Mouse (Mus musculus): ENCODE measurements around the gene Spock1. TPM values are rescaled to one million over a fixed set of nuclear protein-coding genes. Genes with fewer than 3 reads are reported as not detected.

Gene Spock1
- polyA plus RNA-seq, 1 experiment from 2014 or later = 3.7 TPM

DNA sequence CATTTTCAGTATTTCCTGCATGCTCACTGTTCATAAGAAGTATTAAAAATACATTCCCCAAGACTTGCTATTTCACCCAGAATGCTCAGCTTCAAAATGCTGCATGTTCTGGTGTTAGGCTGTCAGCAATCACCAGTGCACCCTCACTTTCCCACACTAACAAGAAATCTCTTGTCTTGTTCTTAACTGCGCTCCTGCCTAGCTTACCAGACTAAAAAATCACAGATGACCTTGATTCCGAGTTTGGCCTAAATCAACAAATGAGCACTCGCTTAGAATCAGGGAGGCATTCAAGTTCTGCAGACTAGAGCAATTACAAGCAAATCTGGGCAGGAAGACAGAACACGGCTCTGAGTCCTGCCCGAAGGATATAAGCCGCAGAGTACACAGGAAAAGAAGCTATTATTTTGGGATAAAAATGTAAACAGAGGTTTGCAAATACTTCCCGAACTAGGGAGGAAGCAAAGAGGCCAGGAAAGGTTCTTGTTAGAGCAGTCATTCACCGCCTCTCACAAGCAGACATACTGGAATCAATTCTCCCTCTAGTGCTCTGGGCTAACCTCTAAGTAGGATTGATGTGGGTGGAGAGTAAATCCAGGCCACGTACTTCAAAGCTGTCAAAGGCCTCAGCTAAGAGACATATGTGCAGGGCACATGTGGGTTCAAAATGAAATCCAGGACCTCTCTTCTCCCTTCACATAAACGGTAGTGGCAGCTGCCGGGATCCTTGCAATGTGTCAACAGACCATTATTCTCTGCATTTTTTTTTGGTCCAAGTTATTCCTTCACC, 76.6 kb downstream of the Spock1 start:
- Histone ChIP-seq H3K4me3 (replicated peaks) (no peak overlapping the region), H3K27me3 (replicated peaks) (no peaks in the 10 kb centered on the region), H3K9me3 (no peaks in the 10 kb centered on the region), H3K27ac (peak overlapping the region; percentile 54; the same call in 1 of the 2 replicates), H3K4me1 (peaks cover 20% of the 10 kb centered on the region; the same call in 1 of the 2 replicates), H3K9ac (no peak overlapping the region), H3K4me2 (no peak overlapping the region), H3K36me3 (no peaks in the 10 kb centered on the region)
- 12% methylated on average over 11 of the region's 11 CpGs for WGBS
- ATAC-seq (ENCODE audit: insufficient read depth, low FRiP score, low read depth) = no peak

DNA sequence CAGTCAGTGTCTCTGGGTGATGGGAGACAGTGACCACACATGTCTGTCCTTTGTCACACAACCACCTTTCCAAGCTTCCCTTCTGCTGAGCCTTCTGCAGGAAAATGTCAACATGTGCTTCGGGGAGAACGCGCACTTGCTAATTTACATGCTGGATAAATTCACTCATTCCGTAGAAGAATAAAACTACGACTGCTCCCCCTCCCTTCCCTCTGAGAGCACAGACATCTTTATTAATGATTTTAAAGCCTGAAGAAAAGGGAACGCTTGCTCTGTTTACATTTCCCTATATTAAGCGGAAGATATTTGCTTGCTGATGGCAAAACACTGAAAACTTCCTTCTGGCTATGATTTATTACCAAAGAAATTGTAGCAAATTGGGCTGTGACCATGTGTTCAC, 77.2 kb downstream of the Spock1 start:
- Histone ChIP-seq H3K36me3 (no peaks in the 10 kb centered on the region), H3K27ac (no peak overlapping the region), H3K4me2 (0 out of 2 replicates have a peak overlapping the region, but pooled peaks have one; percentile 13), H3K9ac (no peak overlapping the region), H3K9me3 (no peaks in the 10 kb centered on the region), H3K27me3 (replicated peaks) (no peaks in the 10 kb centered on the region), H3K4me1 (peaks cover 20% of the 10 kb centered on the region; the same call in 1 of the 2 replicates), H3K4me3 (replicated peaks) (no peak overlapping the region)
- WGBS = 18% methylated on average over 7 of the region's 7 CpGs
- no peak for ATAC-seq (ENCODE audit: insufficient read depth, low FRiP score, low read depth)

DNA sequence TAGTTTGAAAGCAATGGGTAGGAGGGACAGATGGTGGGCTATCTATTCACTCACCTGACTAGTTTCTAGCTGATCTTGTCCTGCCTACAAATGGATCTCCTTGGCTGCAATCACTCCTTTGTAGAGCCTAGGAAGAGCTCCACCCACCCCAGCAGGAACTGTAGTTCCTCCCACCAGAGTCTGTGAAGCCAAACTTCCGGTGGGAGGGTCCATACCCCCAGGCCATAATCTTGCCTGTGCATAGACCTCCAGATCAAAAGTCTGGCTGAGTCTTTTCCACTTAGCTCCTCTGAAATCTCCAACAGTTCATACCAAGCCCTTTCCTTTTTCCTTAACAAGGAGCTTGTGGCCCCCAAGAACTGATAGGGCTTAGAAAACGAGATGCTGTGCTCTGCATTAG, 78.0 kb downstream of the Spock1 start:
- no peak for ATAC-seq (ENCODE audit: insufficient read depth, low FRiP score, low read depth)
- Histone ChIP-seq H3K9me3 (no peaks in the 10 kb centered on the region), H3K36me3 (no peaks in the 10 kb centered on the region), H3K27me3 (replicated peaks) (no peaks in the 10 kb centered on the region), H3K4me2 (no peak overlapping the region), H3K27ac (no peak overlapping the region), H3K4me1 (peaks cover 20% of the 10 kb centered on the region; the same call in 1 of the 2 replicates), H3K4me3 (replicated peaks) (no peak overlapping the region), H3K9ac (no peak overlapping the region)
- WGBS = 35% methylated on average over 2 of the region's 2 CpGs

DNA sequence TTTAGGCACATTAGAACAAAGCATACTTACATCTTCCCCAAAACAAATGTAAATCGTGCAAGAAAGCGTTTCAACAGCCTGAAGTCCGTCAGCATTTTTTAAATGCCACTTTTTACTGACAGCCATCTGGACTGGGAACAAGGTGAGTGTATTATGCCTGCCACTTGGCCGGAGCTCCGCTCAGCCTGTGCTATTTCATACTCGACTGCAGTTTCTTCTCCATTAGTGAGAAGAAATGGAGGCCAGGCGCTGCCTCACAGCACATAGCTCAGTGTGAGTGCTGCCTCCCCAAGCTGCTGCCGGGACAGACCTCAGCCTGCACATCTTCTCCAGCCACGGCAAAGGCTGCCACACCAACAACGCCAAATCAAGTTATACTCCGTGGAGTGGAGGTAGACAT, 91.9 kb downstream of the Spock1 start:
- Histone ChIP-seq H3K4me3 (replicated peaks) (no peak overlapping the region), H3K36me3 (no peaks in the 10 kb centered on the region), H3K9me3 (no peaks in the 10 kb centered on the region), H3K27me3 (replicated peaks) (no peaks in the 10 kb centered on the region), H3K9ac (no peak overlapping the region), H3K4me2 (no peak overlapping the region), H3K27ac (no peak overlapping the region), H3K4me1 (no peaks in the 10 kb centered on the region)
- WGBS = 65% methylated on average over 11 of the region's 11 CpGs
- no peak for ATAC-seq (ENCODE audit: insufficient read depth, low FRiP score, low read depth)

DNA sequence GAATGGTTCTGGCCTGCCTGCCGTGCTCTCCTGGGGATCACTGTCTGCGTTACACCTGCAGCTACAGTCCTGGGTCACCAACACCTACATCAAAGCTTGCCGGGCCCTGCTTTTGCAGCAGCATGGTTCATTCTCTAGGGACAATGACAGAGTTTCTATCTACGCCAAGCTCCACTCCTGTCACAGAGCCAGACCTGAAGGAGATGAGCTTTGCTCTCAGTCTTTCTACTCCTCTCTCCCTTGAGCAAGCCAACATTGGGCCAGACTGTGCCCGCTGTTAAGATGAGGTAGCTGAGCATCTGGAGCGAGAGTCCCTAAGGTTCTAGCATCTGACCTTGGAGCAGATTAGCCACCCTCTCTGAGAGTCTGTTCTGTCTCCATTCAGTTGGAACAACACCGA, 95.5 kb downstream of the Spock1 start:
- 89% methylated on average over 7 of the region's 7 CpGs for WGBS
- H3K9ac ChIP-seq = no peak overlapping the region
- H3K36me3 ChIP-seq = no peaks in the 10 kb centered on the region

DNA sequence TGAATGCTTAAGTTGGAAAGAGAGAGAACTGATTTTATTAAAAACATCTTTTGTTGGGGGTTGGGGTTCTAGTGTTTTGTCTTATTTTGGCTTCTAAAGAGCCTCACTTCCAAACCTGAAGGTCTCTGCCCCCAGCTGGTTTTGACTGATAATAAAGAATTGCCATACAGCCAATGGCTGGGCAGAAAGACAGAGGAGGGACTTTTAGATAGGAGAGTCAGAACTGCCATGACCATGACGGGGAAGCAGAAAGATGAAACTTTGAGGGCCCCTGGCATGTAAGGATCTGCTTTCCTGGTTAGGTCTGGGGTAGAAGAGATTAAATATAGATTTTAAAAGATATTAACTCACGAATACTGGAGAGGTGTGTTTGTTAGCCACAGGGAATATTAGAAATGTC, 96.9 kb downstream of the Spock1 start:
- Histone ChIP-seq H3K4me3 (replicated peaks) (no peak overlapping the region), H3K4me1 (no peaks in the 10 kb centered on the region), H3K27me3 (replicated peaks) (no peaks in the 10 kb centered on the region), H3K36me3 (no peaks in the 10 kb centered on the region), H3K4me2 (no peak overlapping the region), H3K27ac (no peak overlapping the region), H3K9me3 (no peaks in the 10 kb centered on the region), H3K9ac (no peak overlapping the region)
- WGBS = 75% methylated on average over 2 of the region's 2 CpGs
- ATAC-seq (ENCODE audit: insufficient read depth, low FRiP score, low read depth) = no peak

More for the DNA sequence above, 95.5 kb downstream of the Spock1 start:
- H3K4me2 ChIP-seq = no peak overlapping the region
- no peak overlapping the region for H3K4me3 ChIP-seq (replicated peaks)
- no peaks in the 10 kb centered on the region for H3K9me3 ChIP-seq
- H3K27ac ChIP-seq = no peak overlapping the region
- no peak for ATAC-seq (ENCODE audit: insufficient read depth, low FRiP score, low read depth)
- H3K4me1 ChIP-seq = no peaks in the 10 kb centered on the region
- no peaks in the 10 kb centered on the region for H3K27me3 ChIP-seq (replicated peaks)

DNA sequence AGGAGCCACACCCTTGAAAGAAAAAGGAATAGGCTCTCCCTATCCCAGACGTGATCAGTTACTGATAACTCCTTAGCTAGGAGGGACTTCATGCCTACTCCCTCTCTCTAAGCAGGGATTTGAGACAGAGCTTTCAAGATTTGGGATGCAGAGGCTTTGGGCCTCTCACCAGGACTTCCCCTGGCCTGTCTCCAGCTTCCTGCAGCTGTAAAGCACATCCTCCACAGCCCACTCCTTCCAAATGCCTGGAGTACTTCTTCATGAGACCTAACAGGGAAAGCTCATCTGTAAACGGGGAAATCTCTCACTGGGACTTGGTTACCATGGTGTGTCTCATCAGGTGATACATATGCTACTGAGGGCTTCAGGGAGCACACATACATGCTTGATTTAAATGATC, 97.3 kb downstream of the Spock1 start:
- H3K4me1 ChIP-seq = no peaks in the 10 kb centered on the region
- no peak overlapping the region for H3K27ac ChIP-seq
- no peaks in the 10 kb centered on the region for H3K9me3 ChIP-seq
- no peaks in the 10 kb centered on the region for H3K36me3 ChIP-seq
- H3K4me3 ChIP-seq (replicated peaks) = no peak overlapping the region
- no peak for ATAC-seq (ENCODE audit: insufficient read depth, low FRiP score, low read depth)
- no peaks in the 10 kb centered on the region for H3K27me3 ChIP-seq (replicated peaks)
- no peak overlapping the region for H3K9ac ChIP-seq
- no peak overlapping the region for H3K4me2 ChIP-seq
- 39% methylated on average over 2 of the region's 2 CpGs for WGBS

DNA sequence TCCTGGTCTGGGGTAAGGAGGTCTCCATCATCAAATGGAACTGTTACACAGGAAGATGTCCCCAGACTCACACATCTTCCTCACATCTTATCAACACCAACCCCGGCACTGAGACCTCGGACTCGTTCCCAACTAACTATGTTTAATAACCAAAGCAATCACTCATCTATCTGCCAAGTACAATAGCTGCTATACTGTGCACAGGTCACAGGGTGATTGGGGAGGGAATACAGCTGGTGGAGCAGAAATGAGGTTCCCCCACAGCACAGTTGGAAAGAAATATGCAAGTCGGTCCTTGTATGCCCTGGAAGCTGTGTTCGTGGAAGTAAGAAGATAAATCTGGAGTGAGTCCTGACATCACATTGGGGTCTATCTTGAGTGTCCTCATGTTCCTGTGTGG, 98.0 kb downstream of the Spock1 start:
- no peaks in the 10 kb centered on the region for H3K36me3 ChIP-seq
- no peak overlapping the region for H3K9ac ChIP-seq
- no peaks in the 10 kb centered on the region for H3K27me3 ChIP-seq (replicated peaks)
- no peaks in the 10 kb centered on the region for H3K9me3 ChIP-seq
- ATAC-seq (ENCODE audit: insufficient read depth, low FRiP score, low read depth) = no peak
- no peak overlapping the region for H3K4me2 ChIP-seq
- H3K4me1 ChIP-seq = no peaks in the 10 kb centered on the region
- H3K4me3 ChIP-seq (replicated peaks) = no peak overlapping the region
- H3K27ac ChIP-seq = no peak overlapping the region
- WGBS = 34% methylated on average over 5 of the region's 5 CpGs

DNA sequence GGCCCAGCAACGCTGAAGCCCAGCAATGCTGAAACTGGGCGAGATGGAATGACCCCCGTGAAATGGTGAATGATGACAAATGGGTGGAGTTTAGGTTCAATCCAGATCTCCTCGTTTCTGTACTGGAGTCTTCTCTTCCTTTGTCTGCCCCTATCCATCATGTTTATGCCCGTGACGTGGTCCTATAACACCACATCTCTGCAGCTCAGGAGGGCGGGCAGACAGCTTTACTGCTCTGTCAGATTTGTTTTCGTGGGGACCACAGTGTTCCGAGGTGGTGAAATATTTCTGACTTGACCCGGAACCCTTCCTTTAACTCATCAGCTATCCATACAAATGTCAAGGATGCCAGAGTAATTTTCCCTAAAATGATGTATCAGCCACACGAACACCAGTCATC, 98.5 kb downstream of the Spock1 start:
- Histone ChIP-seq H3K27ac (no peak overlapping the region), H3K4me1 (no peaks in the 10 kb centered on the region), H3K9me3 (no peaks in the 10 kb centered on the region), H3K9ac (no peak overlapping the region), H3K4me2 (no peak overlapping the region), H3K36me3 (no peaks in the 10 kb centered on the region), H3K27me3 (replicated peaks) (no peaks in the 10 kb centered on the region), H3K4me3 (replicated peaks) (no peak overlapping the region)
- 50% methylated on average over 11 of the region's 11 CpGs for WGBS
- ATAC-seq (ENCODE audit: insufficient read depth, low FRiP score, low read depth) = no peak

DNA sequence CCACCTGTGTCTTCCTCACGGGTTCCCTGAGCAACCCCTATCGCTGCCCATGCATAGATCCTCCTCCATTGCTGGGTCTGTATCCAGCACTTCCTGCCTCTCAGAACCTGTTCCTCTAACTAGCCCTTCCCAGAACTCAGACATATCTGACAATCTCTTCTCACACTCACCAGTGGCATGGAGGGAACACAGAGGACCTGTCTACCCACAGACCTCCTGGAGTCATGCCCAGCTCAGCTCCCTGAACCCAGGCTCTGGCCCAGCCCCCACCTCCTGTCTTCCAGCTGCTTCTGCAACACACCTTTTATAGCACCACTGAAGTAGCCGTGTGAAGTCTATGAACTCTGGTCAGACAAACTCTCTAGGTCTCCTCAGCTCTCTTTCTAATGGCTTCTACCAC, 101.3 kb downstream of the Spock1 start:
- no peak overlapping the region for H3K9ac ChIP-seq
- H3K4me2 ChIP-seq = no peak overlapping the region
- no peak for ATAC-seq (ENCODE audit: insufficient read depth, low FRiP score, low read depth)
- H3K36me3 ChIP-seq = no peaks in the 10 kb centered on the region
- H3K9me3 ChIP-seq = no peaks in the 10 kb centered on the region
- WGBS = 82% methylated on average over 3 of the region's 3 CpGs
- no peaks in the 10 kb centered on the region for H3K4me1 ChIP-seq
- no peaks in the 10 kb centered on the region for H3K27me3 ChIP-seq (replicated peaks)
- no peak overlapping the region for H3K27ac ChIP-seq
- no peak overlapping the region for H3K4me3 ChIP-seq (replicated peaks)

DNA sequence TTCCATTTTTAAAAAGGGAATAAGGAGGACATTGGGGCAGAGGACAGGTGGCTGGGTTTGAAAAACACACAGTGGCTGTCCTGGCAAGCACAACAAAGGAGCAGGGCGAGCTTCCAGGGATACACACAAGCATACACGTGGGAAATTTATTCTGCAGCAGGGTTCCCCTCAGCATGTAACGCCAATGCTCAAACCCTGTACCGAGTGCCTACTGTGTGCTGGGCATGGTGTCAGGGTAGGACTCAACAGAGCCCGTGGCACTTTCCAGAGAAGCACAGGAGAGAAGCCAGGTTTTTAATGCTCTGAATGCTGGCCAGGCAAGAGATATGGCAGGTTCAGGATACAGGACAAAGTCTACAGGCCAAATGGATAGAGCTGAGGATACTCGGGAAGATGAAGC, 101.8 kb downstream of the Spock1 start:
- Histone ChIP-seq H3K9me3 (no peaks in the 10 kb centered on the region), H3K27ac (no peak overlapping the region), H3K4me2 (no peak overlapping the region), H3K9ac (no peak overlapping the region), H3K4me3 (replicated peaks) (no peak overlapping the region), H3K27me3 (replicated peaks) (no peaks in the 10 kb centered on the region), H3K4me1 (no peaks in the 10 kb centered on the region), H3K36me3 (no peaks in the 10 kb centered on the region)
- ATAC-seq (ENCODE audit: insufficient read depth, low FRiP score, low read depth) = no peak
- WGBS = 81% methylated on average over 6 of the region's 6 CpGs

DNA sequence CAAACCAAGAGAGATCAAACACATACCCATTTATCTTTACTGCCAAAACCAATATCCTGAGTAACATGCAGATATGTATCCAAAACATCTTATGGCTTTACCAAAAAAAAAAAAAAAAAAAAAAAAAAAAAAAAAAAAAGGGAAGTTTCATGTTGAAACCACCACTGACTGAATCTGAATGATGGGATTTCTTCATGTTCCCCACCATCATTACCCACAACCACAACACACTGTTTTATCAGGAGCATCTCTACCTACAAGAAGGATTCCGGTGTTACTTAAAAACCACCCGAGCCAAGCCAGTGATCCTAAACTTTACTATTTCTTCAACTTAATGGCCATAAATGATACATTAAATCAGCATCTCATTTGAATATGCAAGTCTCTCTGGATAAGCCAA, 109.5 kb downstream of the Spock1 start:
- WGBS = 74% methylated on average over 2 of the region's 2 CpGs
- no peak for ATAC-seq (ENCODE audit: insufficient read depth, low FRiP score, low read depth)
- no peak overlapping the region for H3K4me2 ChIP-seq
- no peaks in the 10 kb centered on the region for H3K9me3 ChIP-seq
- H3K36me3 ChIP-seq = no peaks in the 10 kb centered on the region
- no peak overlapping the region for H3K9ac ChIP-seq
- no peaks in the 10 kb centered on the region for H3K27me3 ChIP-seq (replicated peaks)
- no peak overlapping the region for H3K27ac ChIP-seq
- H3K4me1 ChIP-seq = no peaks in the 10 kb centered on the region
- H3K4me3 ChIP-seq (replicated peaks) = no peak overlapping the region

Data from stomach, embryonic 15.5 days (tissue).